Mouse (Mus musculus) myocyte (in vitro differentiated cells): ENCODE data around the gene Ada.

Experiments used
- MYOG ChIP-seq, 3 experiments: IDR thresholded peaks; one replicate each; pipeline ENCODE4 v1.6.1; 2011; ENCODE audit warnings: control low read depth in 2 of 3, low read depth in 2 of 3, mild to moderate bottlenecking in 2 of 3; ENCODE audit not compliant: insufficient read length in 2 of 3, control insufficient read depth in 1 of 3, insufficient read depth in 1 of 3
- POLR2A ChIP-seq: IDR thresholded peaks from one replicate; pipeline ENCODE4 v1.6.1; 2011; ENCODE audit warnings: low read depth, mild to moderate bottlenecking, control low read depth, moderate library complexity; ENCODE audit not compliant: insufficient read length

DNA sequence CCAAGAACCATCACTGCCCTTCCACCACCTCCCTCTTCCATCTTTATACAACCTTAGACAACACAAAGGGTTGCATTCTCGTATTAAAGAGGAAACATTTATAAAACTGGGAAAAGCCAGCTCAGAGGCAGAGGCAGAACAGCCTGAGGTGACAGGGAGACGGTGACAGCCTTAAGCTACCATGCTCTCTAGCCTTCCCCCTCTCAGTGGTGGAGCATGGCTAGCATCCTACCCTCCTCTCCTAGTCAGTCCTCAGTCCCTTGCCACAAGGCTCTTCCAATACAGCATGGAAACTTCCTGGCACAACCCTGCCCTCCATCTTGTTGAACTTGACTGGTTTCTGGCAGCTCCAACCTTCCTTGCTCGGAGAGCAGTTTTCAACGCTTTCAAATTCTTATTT lies 21.7 kb downstream of the Ada start:
- peak; percentile 37 for TF ChIP-seq POLR2A
- no peak for TF ChIP-seq MYOG (IDR thresholded peaks at IDR 0.05; ENCODE audit: control insufficient read depth in 1 of 3, insufficient read depth in 1 of 3, insufficient read length in 2 of 3, low read depth in 2 of 3)
